Mouse (Mus musculus) midbrain, embryonic 11.5 days (tissue): Measurements from ENCODE around the gene Rps19bp1. TPM values are rescaled to one million over a fixed set of nuclear protein-coding genes. Genes with fewer than 3 reads are reported as not detected.
A peak's percentile ranks its signal among the peaks of the same experiment; 100 is the strongest.

Experiments used
- ATAC-seq: fragments of 200-750 bp; cut with Nextera tagmentation; 2 replicates; pipeline ENCODE4 v1.8.0; 2017; ENCODE audit warnings: moderate TSS enrichment, moderate library complexity; ENCODE audit not compliant: low FRiP score
- DNase-seq: peaks from one replicate; pipeline ENCODE4 v3.0.0; 2015; ENCODE audit warnings: low spot score; ENCODE audit errors: missing footprints
- H3K27ac ChIP-seq: fragments of 300-500 bp; sonication (generic); 2 replicates; pipeline ENCODE4 v1.5.1; 2014; ENCODE audit warnings: low read depth, low read length
- H3K27me3 ChIP-seq: fragments of 300-500 bp; sonication (generic); 2 replicates; pipeline ENCODE4 v1.6.1; 2014; ENCODE audit warnings: mild to moderate bottlenecking, low read length, moderate library complexity, mixed read lengths; ENCODE audit not compliant: control insufficient read depth, insufficient read depth
- H3K36me3 ChIP-seq: fragments of 300-500 bp; sonication (generic); 2 replicates; pipeline ENCODE4 v1.6.1; 2014; ENCODE audit warnings: mild to moderate bottlenecking, low read length, moderate library complexity, mixed read lengths; ENCODE audit not compliant: control insufficient read depth, insufficient read depth
- H3K4me1 ChIP-seq: fragments of 300-500 bp; sonication (generic); 2 replicates; pipeline ENCODE4 v1.6.1; 2014; ENCODE audit warnings: low read length; ENCODE audit not compliant: control insufficient read depth, insufficient read depth
- H3K4me2 ChIP-seq: fragments of 300-500 bp; sonication (generic); 2 replicates; pipeline ENCODE4 v1.6.1; 2014; ENCODE audit warnings: mild to moderate bottlenecking, moderate library complexity
- H3K4me3 ChIP-seq: fragments of 300-500 bp; sonication (generic); 2 replicates; pipeline ENCODE4 v1.5.1; 2014; ENCODE audit warnings: low read depth, low read length
- H3K9ac ChIP-seq: fragments of 300-500 bp; sonication (generic); 2 replicates; pipeline ENCODE4 v1.6.1; 2014; ENCODE audit warnings: low read length
- H3K9me3 ChIP-seq: fragments of 300-500 bp; sonication (generic); 2 replicates; pipeline ENCODE4 v1.6.1; 2016; ENCODE audit warnings: low read length; ENCODE audit not compliant: control insufficient read depth
- WGBS: fragments of 180-500 bp; shearing (Covaris S2); extraction: QIAGEN DNeasy Blood & Tissue Kit; methylation state at CpG from one replicate; pipeline ENCODE4 v1.1.7; 2014; 5-methylcytosine and 5-hydroxymethylcytosine counted together
- polyA plus RNA-seq: library from polyadenylated mRNA; unstranded; fragments of >200 nt; fragmentation: Nextera tagmentation; extraction: Ambion mirVana; gene quantifications from 2 replicates; pipeline ENCODE4 v1.2.1, GENCODE M21; 2014

Gene Rps19bp1
- polyA plus RNA-seq, 1 experiment from 2014 or later: 75.4 TPM

DNA sequence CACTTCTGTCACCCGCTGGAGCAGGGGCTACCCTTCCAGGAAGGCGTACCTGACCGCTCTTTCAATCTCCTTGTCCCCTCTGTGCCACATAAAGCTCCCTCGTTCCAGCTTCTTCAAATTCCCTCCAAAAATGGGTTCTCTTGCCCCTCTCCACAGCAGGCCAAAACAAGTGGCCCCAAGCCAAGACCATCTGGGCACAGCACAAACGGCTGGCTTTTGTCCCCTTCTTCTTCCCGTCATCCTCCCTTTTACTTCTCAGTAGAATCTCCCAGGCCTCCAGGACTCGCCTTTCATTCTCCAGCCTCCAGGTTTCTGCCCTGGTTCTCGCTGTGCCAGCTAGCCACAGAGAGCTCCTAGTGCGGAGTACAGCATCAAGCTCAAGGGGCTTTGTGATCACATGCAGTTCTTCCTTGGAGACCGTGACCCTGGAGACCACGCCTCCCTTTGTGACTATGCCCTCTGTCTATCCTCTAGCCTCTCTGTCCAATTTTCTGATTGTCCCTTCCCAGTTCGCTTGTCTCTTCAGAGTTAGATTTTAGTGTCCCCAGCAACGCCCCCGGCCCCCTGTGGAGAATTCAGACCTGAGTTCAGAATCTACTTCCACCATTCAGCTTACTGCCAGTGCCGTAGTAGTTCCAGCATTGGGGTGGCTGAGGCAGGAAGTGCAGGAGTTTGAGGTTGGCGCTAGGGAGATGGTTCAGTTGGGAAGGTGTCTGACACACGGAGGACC lies 35.9 kb downstream of the Rps19bp1 start:
- no peak overlapping the region for H3K4me3 ChIP-seq
- no peaks in the 10 kb centered on the region for H3K36me3 ChIP-seq
- ATAC-seq: no peak
- H3K9ac ChIP-seq: no peak overlapping the region
- no peaks in the 10 kb centered on the region for H3K9me3 ChIP-seq
- H3K4me2 ChIP-seq: no peak overlapping the region
- H3K27me3 ChIP-seq: no peaks in the 10 kb centered on the region
- no peaks in the 10 kb centered on the region for H3K4me1 ChIP-seq
- WGBS: 66% methylated on average over 17 of the region's 17 CpGs
- H3K27ac ChIP-seq: no peak overlapping the region
- DNase-seq: peak; percentile 76

DNA sequence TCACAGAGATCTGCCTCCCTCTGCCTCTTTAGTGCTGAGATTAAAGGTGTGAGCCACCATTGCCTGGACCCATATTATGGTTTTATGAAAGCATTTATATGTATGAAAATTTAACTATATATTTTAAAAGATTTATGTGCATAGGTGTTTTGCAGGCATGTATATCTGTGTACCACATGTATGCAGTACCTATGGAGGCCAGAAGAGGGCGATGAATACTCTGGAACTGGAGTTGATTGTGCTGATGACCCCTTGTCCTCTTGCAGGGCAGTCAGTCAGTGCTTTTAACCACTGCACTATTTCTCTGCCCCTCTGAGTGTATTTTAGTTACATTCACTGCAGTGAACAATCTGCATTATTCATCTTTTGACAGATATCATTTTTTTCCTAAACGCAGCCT lies 38.3 kb downstream of the Rps19bp1 start:
- Histone ChIP-seq H3K4me2 (no peak overlapping the region), H3K27ac (no peak overlapping the region), H3K4me3 (no peak overlapping the region), H3K27me3 (no peaks in the 10 kb centered on the region), H3K36me3 (no peaks in the 10 kb centered on the region), H3K4me1 (no peaks in the 10 kb centered on the region), H3K9ac (no peak overlapping the region), H3K9me3 (no peaks in the 10 kb centered on the region)
- 49% methylated on average over 2 of the region's 2 CpGs for WGBS
- ATAC-seq (no peak), DNase-seq (peak; percentile 90)

DNA sequence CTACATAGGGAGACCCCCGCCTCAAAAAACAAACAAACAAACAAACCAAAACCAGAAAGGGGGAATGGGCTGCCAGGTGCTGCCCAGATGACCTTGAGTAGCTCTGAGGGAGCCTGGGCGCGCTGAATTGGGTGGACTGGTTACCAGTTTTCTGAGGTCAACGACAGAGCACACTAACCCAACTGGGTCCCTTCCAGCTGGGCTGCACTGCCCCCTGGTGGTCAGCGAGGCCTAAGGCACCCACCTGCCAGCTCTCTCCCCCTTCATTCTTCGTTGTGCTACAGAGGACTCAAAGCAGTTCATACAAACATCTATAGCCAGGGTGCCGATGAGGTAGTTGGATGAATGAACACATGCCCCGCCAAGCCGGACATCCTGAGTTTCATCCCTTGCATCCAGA lies 38.9 kb downstream of the Rps19bp1 start:
- Histone ChIP-seq H3K4me1 (no peaks in the 10 kb centered on the region), H3K9me3 (no peaks in the 10 kb centered on the region), H3K4me3 (no peak overlapping the region), H3K27ac (no peak overlapping the region), H3K9ac (no peak overlapping the region), H3K36me3 (no peaks in the 10 kb centered on the region), H3K4me2 (no peak overlapping the region), H3K27me3 (no peaks in the 10 kb centered on the region)
- DNase-seq (peak; percentile 95), ATAC-seq (no peak)
- WGBS: 27% methylated on average over 9 of the region's 9 CpGs

DNA sequence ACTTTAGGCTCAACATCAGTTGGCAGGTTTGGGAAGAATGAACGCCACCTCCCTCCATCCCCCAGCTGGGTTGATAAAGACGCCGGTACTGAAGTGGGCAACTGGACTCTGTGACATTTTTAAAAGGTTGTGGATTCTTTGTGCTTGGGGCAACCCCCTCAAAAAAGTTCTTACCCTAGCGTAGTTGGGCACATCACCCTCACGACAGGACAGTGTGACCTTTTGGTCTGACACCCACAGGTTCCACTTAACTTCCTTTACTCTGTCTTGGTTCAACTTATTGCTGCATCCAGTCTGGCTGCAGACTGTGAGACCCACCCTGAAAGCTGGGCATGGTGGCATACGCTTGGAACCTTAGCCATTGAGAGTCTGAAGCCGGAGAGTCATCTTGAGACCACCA lies 40.4 kb downstream of the Rps19bp1 start:
- no peak overlapping the region for H3K9ac ChIP-seq
- no peaks in the 10 kb centered on the region for H3K36me3 ChIP-seq
- ATAC-seq (no peak), DNase-seq (no peak)
- WGBS: 88% methylated on average over 7 of the region's 7 CpGs
- H3K4me2 ChIP-seq: no peak overlapping the region
- H3K27me3 ChIP-seq: no peaks in the 10 kb centered on the region
- H3K4me3 ChIP-seq: no peak overlapping the region
- no peaks in the 10 kb centered on the region for H3K4me1 ChIP-seq
- no peaks in the 10 kb centered on the region for H3K9me3 ChIP-seq
- H3K27ac ChIP-seq: no peak overlapping the region

DNA sequence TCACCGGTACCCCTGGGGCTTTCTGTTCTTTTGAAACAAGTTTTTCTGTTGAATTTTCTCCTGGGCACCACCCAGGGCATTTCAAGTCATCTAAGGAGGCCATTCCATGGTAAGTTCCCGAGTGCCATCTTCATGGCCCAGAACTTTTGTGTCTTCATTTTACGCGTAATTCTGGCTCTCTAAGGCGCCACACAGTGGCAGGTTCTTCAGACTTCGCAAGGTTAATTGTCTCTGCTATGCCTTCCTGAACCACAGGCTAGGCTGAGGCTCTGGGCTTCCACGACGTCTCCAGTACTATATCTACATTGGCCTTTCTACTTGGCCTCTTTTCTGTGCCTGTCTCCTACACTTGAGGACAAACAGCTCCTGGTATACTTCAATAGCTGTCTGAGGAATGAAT lies 43.1 kb downstream of the Rps19bp1 start:
- Histone ChIP-seq H3K27me3 (no peaks in the 10 kb centered on the region), H3K36me3 (no peaks in the 10 kb centered on the region), H3K4me3 (no peak overlapping the region), H3K27ac (no peak overlapping the region), H3K9ac (no peak overlapping the region), H3K4me1 (no peaks in the 10 kb centered on the region), H3K4me2 (no peak overlapping the region), H3K9me3 (no peaks in the 10 kb centered on the region)
- ATAC-seq (no peak), DNase-seq (peak; percentile 82)
- 64% methylated on average over 8 of the region's 8 CpGs for WGBS

DNA sequence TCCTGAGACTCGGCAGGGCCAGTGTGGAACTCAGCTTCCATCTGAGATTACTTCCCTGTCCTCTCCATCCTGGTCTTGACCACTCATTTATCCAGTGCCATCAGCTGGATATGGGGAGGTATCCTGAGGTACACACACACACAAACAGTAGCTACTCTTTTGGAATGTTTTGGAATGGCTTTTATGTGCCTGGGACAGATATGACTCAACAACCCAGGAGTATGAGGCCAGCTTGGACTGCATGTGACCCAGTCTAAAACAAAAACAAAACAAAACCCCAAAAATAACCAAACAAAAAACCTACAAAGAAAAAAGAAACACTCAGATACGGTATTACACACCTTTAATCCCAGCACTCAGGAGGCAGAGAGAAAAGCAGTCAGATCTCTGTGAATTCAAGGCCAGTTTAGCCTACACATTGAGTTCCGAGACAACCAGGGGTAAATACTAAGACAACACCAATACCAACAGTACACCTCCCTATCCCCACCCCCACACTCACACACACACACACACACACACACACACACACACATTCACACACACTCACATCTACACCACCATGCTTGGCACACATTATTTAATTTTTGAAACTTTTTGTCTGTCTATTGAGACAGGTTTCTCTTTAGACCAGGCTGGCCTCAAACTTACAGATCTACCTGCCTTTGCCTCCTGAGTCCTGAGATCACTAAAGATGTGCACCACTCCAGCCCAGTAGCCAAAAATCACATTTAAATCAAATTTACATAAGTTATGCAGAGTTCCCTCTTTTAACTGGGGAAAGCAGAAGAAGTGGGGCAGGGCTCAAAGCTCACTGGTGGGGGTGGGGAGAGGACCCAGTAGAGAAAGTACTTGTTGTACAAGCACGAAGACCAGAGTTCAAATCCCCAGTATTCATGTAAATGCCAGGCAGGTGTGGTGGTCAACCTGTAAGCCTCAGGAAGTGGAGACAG lies 44.1 kb downstream of the Rps19bp1 start:
- no peak overlapping the region for H3K27ac ChIP-seq
- no peak overlapping the region for H3K4me2 ChIP-seq
- peak; percentile 77 for DNase-seq
- whole genome bisulfite sequencing: 71% methylated on average over 4 of the region's 4 CpGs
- ATAC-seq: no peak
- no peaks in the 10 kb centered on the region for H3K9me3 ChIP-seq
- no peak overlapping the region for H3K4me3 ChIP-seq
- no peaks in the 10 kb centered on the region for H3K36me3 ChIP-seq
- H3K4me1 ChIP-seq: no peaks in the 10 kb centered on the region
- H3K9ac ChIP-seq: no peak overlapping the region
- H3K27me3 ChIP-seq: no peaks in the 10 kb centered on the region

DNA sequence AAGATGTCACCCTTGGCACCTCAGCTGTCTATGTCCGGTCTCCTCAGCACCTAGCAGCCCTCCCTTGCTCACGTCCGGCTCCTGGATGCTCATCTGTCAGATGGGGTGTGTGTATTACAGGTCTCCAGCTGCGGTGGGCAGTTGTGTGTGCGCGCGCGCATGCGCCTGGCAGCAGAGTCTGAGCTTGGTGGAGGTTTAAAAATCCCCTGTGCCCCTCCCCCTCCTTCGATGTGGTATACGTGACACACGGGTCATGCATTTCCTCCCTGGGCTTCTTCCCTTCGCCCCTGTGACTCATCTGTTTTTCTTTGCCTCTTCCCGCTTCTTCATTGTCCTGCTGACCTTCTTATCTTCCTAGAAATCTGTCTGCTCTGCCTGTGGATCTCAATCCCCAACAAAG lies 44.9 kb downstream of the Rps19bp1 start:
- no peak for ATAC-seq

DNA sequence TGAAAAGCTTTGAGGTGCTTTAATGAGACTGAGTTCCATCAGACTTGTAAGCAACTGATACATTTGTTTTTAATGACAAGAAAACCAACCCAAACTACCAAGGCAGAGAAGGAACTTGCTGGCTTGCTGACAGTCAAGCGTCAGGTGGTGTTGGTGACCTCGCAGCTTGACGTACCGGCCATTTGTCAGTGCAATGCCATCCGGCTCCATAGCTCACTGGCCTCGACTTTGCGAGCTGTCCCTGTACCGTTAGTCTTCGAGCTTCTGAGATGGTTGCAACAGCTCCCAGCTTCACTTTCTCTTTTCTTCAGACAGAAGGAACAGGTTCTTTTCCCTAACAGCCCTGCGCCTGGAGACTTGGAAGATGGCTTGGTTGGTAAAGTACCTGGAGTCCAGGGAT lies 46.6 kb downstream of the Rps19bp1 start:
- 92% methylated on average over 10 of the region's 10 CpGs for WGBS
- H3K9me3 ChIP-seq: no peaks in the 10 kb centered on the region
- no peak for ATAC-seq

More for the DNA sequence above, 44.9 kb downstream of the Rps19bp1 start:
- no peak overlapping the region for H3K9ac ChIP-seq
- no peaks in the 10 kb centered on the region for H3K36me3 ChIP-seq
- peak; percentile 81 for DNase-seq
- no peaks in the 10 kb centered on the region for H3K9me3 ChIP-seq
- 52% methylated on average over 14 of the region's 14 CpGs for WGBS
- H3K4me3 ChIP-seq: no peak overlapping the region
- no peaks in the 10 kb centered on the region for H3K4me1 ChIP-seq
- no peak overlapping the region for H3K27ac ChIP-seq
- no peaks in the 10 kb centered on the region for H3K27me3 ChIP-seq
- H3K4me2 ChIP-seq: no peak overlapping the region

DNA sequence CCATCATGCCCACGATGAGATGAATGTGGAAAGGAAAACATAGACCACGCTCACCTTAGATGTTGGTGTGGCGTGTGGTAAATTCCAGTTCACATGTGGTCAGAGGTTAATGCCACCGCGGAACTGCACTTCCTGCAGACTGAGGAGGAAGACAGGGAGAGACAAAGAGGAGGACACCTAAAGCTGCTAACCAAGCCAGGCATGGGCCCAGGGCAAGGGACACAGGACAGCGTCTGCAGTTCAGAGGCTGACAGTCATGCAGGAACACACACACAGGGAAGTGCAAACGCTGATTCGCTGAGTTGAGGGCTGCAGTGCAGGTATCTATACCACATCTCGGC lies 47.7 kb downstream of the Rps19bp1 start:
- H3K27ac ChIP-seq: no peak overlapping the region
- H3K4me1 ChIP-seq: no peaks in the 10 kb centered on the region
- H3K4me3 ChIP-seq: no peak overlapping the region
- ATAC-seq: no peak
- H3K4me2 ChIP-seq: no peak overlapping the region
- peak; percentile 77 for DNase-seq
- 66% methylated on average over 9 of the region's 9 CpGs for WGBS
- H3K9me3 ChIP-seq: no peaks in the 10 kb centered on the region
- no peak overlapping the region for H3K9ac ChIP-seq
- H3K27me3 ChIP-seq: no peaks in the 10 kb centered on the region
- peaks cover 9% of the 10 kb centered on the region; the same call in 1 of the 2 replicates for H3K36me3 ChIP-seq

More for the DNA sequence above, 46.6 kb downstream of the Rps19bp1 start:
- Histone ChIP-seq H3K4me1 (no peaks in the 10 kb centered on the region), H3K4me3 (no peak overlapping the region), H3K27ac (no peak overlapping the region), H3K27me3 (no peaks in the 10 kb centered on the region), H3K9ac (no peak overlapping the region), H3K36me3 (no peaks in the 10 kb centered on the region), H3K4me2 (no peak overlapping the region)
- peak; percentile 68 for DNase-seq
